Mouse (Mus musculus): Measurements from ENCODE around the gene Tctn1. TPM values are rescaled to one million over a fixed set of nuclear protein-coding genes. Genes with fewer than 3 reads are reported as not detected.

Tctn1 gene
- total and polyA plus RNA-seq, 2 experiments, result 1.6 to 5.9 TPM

- H3K4me3 ChIP-seq (ENCODE audit: insufficient read depth, low read depth, low read length), result no peak overlapping the region
- H3K9ac ChIP-seq (ENCODE audit: low read depth, low read length), result no peak overlapping the region
- no peak overlapping the region for H3K27ac ChIP-seq (replicated peaks; ENCODE audit: insufficient read depth, low read depth, low read length)
- no peaks in the 10 kb centered on the region for H3K4me1 ChIP-seq (ENCODE audit: control insufficient read depth, insufficient read depth, low read length)
- no peak for DNase-seq (ENCODE audit: extremely low read depth, low read depth, low spot score)
- H3K36me3 ChIP-seq (ENCODE audit: control insufficient read depth, insufficient read depth, low read length), result no peaks in the 10 kb centered on the region
- WGBS, result 76% methylated on average over 7 of the region's 7 CpGs
- H3K27me3 ChIP-seq (ENCODE audit: control insufficient read depth, insufficient read depth, low read length), result no peaks in the 10 kb centered on the region
- H3K79me2 ChIP-seq (ENCODE audit: control insufficient read depth, insufficient read depth, low read length), result peaks cover 4% of the 10 kb centered on the region; the same call in 1 of the 2 replicates
- TF ChIP-seq CTCF (IDR thresholded peaks at IDR 0.05; ENCODE audit: low read depth, low read length), result no peak
- TF ChIP-seq POLR2A (IDR thresholded peaks at IDR 0.05; ENCODE audit: extremely low read depth, insufficient read depth, low read length), result no peak
Measured at GRCm38 (mm10) chr5:122267136-122267535, 2.9 kb upstream of the Tctn1 start.

GRCm38 (mm10) chr5:122265942-122266341 lies 1.7 kb upstream of the Tctn1 start:
- Histone ChIP-seq H3K36me3 (ENCODE audit: control insufficient read depth, insufficient read depth, low read length) (no peaks in the 10 kb centered on the region), H3K27ac (replicated peaks; ENCODE audit: insufficient read depth, low read depth, low read length) (no peak overlapping the region), H3K9ac (ENCODE audit: low read depth, low read length) (no peak overlapping the region), H3K79me2 (ENCODE audit: control insufficient read depth, insufficient read depth, low read length) (peaks cover 4% of the 10 kb centered on the region; the same call in 1 of the 2 replicates), H3K4me1 (ENCODE audit: control insufficient read depth, insufficient read depth, low read length) (no peaks in the 10 kb centered on the region), H3K27me3 (ENCODE audit: control insufficient read depth, insufficient read depth, low read length) (no peaks in the 10 kb centered on the region), H3K4me3 (ENCODE audit: insufficient read depth, low read depth, low read length) (no peak overlapping the region)
- no peak for DNase-seq (ENCODE audit: extremely low read depth, low read depth, low spot score)
- TF ChIP-seq CTCF (IDR thresholded peaks at IDR 0.05; ENCODE audit: low read depth, low read length) (no peak), POLR2A (IDR thresholded peaks at IDR 0.05; ENCODE audit: extremely low read depth, insufficient read depth, low read length) (no peak)
- WGBS, result 98% methylated on average over 2 of the region's 2 CpGs

DNA sequence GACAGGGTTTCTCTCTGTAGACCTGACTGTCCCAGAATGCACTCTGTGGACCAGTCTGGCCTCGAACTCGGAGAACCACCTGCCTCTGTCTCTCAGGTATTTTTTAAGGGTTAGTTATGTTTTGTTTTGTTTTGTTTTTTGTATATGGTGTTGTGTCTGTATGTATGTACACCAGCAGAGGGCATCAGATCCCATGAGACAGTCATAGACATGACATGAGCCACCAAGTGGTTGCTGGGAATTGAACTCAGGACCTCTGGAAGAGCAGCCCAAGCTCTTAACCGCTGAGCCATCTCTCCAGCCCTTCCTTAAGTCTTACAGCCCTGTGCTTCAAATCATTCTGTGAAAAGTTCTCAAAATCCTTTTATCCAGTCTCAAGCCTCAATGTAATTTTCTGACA lies 927 bp upstream of the Tctn1 start:
- H3K79me2 ChIP-seq (ENCODE audit: control insufficient read depth, insufficient read depth, low read length), result peaks cover 4% of the 10 kb centered on the region; the same call in 1 of the 2 replicates
- no peak overlapping the region for H3K9ac ChIP-seq (ENCODE audit: low read depth, low read length)
- no peak overlapping the region for H3K4me3 ChIP-seq (ENCODE audit: insufficient read depth, low read depth, low read length)
- H3K4me1 ChIP-seq (ENCODE audit: control insufficient read depth, insufficient read depth, low read length), result no peaks in the 10 kb centered on the region
- no peaks in the 10 kb centered on the region for H3K27me3 ChIP-seq (ENCODE audit: control insufficient read depth, insufficient read depth, low read length)
- TF ChIP-seq POLR2A (IDR thresholded peaks at IDR 0.05; ENCODE audit: extremely low read depth, insufficient read depth, low read length) (no peak), CTCF (IDR thresholded peaks at IDR 0.05; ENCODE audit: low read depth, low read length) (0 out of 2 replicates have a peak, but pooled peaks have one; percentile 9)
- peak; percentile 40 for DNase-seq (ENCODE audit: extremely low read depth, low read depth, low spot score)
- no peak overlapping the region for H3K27ac ChIP-seq (replicated peaks; ENCODE audit: insufficient read depth, low read depth, low read length)
- H3K36me3 ChIP-seq (ENCODE audit: control insufficient read depth, insufficient read depth, low read length), result no peaks in the 10 kb centered on the region
- 67% methylated on average over 3 of the region's 3 CpGs for whole genome bisulfite sequencing

DNA sequence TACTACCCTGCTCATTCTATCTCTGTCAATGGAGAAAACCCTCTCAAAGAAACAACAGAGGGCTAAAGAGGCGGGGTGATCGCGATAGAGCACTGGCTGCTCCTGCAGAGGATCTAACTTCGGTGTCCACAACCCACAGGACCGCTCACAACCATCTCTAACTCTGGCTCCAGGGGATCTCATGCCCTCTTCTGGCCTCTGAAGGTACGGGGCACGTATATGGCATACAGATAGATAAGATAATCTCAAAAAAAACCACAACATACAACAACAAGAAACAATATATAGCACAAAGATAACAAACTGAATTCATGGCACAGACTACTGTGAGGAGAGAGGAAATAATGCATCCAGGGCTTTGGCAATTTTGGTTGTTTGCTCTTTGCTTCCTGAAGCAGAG lies 2.2 kb downstream of the Tctn1 start:
- Histone ChIP-seq H3K4me3 (ENCODE audit: insufficient read depth, low read depth, low read length) (no peak overlapping the region), H3K79me2 (ENCODE audit: control insufficient read depth, insufficient read depth, low read length) (peaks cover 4% of the 10 kb centered on the region; the same call in 1 of the 2 replicates), H3K4me1 (ENCODE audit: control insufficient read depth, insufficient read depth, low read length) (no peaks in the 10 kb centered on the region), H3K36me3 (ENCODE audit: control insufficient read depth, insufficient read depth, low read length) (peaks cover 2% of the 10 kb centered on the region; the same call in 1 of the 2 replicates), H3K27ac (replicated peaks; ENCODE audit: insufficient read depth, low read depth, low read length) (no peak overlapping the region), H3K9ac (ENCODE audit: low read depth, low read length) (no peak overlapping the region), H3K27me3 (ENCODE audit: control insufficient read depth, insufficient read depth, low read length) (no peaks in the 10 kb centered on the region)
- 76% methylated on average over 7 of the region's 7 CpGs for WGBS
- DNase-seq (ENCODE audit: extremely low read depth, low read depth, low spot score), result no peak
- TF ChIP-seq CTCF (IDR thresholded peaks at IDR 0.05; ENCODE audit: low read depth, low read length) (no peak), POLR2A (IDR thresholded peaks at IDR 0.05; ENCODE audit: extremely low read depth, insufficient read depth, low read length) (no peak)

DNA sequence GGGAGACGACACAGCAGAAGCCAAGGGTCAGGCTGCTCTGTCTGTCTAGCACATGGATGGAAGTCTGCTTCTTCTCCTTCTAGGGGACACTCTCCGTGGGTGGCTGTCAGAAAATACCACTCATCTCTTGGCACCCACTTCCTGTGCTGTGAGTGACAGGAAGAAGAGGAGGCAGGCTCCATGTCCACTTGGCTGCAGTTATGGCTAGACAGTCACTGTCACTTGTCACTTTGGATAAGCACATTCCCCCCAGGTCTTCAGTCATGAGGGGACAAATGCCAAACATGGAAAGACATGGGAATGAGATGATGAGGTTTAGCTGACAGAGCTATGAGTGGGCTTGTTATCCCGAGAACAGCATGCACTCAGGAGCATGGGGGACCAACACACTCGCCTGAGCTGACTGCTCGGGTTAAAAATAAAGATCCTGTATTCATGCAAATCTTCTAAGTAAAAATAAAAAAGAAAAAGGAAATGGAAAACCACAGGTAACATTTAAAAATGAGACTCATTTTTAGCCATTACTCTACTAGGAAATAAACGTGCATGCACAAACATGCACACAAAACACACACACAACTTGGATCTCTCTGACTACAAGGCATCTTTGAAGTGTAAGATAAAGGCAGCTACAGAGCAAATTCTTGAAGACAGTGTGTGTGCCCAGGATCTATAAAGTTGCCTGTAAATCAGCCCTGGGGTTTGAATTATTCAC lies 6.1 kb downstream of the Tctn1 start:
- Histone ChIP-seq H3K4me3 (ENCODE audit: insufficient read depth, low read depth, low read length) (no peak overlapping the region), H3K36me3 (ENCODE audit: control insufficient read depth, insufficient read depth, low read length) (peaks cover 2% of the 10 kb centered on the region; the same call in 1 of the 2 replicates), H3K9ac (ENCODE audit: low read depth, low read length) (no peak overlapping the region), H3K27me3 (ENCODE audit: control insufficient read depth, insufficient read depth, low read length) (no peaks in the 10 kb centered on the region), H3K27ac (replicated peaks; ENCODE audit: insufficient read depth, low read depth, low read length) (no peak overlapping the region), H3K79me2 (ENCODE audit: control insufficient read depth, insufficient read depth, low read length) (no peaks in the 10 kb centered on the region), H3K4me1 (ENCODE audit: control insufficient read depth, insufficient read depth, low read length) (no peaks in the 10 kb centered on the region)
- TF ChIP-seq CTCF (IDR thresholded peaks at IDR 0.05; ENCODE audit: low read depth, low read length) (no peak), POLR2A (IDR thresholded peaks at IDR 0.05; ENCODE audit: extremely low read depth, insufficient read depth, low read length) (no peak)
- 82% methylated on average over 6 of the region's 6 CpGs for WGBS
- no peak for DNase-seq (ENCODE audit: extremely low read depth, low read depth, low spot score)

All from liver, adult 2 months (tissue).